Mouse (Mus musculus): ENCODE data around the gene BC049715. TPM values are rescaled to one million over a fixed set of nuclear protein-coding genes. Genes with fewer than 3 reads are reported as not detected.

BC049715 gene
- total RNA-seq, 2 experiments from 2014 or later, result 0.05 TPM; not detected in 1

Small RNAs within 50 kb of the gene (microRNA-seq; reads per million reads assigned to microRNA genes)
- not detected for gene Gm44364

Other genes starting within 250 kb of the BC049715 start
- gene Plbd1, start 165.7 kb upstream of the BC049715 start, total RNA-seq (2021), result 10 to 100 TPM; 15.1 to 20.8 TPM
- gene Gucy2c, start 45.9 kb upstream of the BC049715 start, total RNA-seq (2021), result not detected
- gene Hist4h4, start 23.2 kb upstream of the BC049715 start, total RNA-seq (2021), result 1 to 10 TPM; 3.7 to 4.9 TPM
- 10 to 100 TPM; 15.3 to 15.4 TPM for gene H2afj, start 19.4 kb upstream of the BC049715 start, total RNA-seq (2021)
- gene Wbp11, start 607 bp downstream of the BC049715 start, total RNA-seq (2021), result 10 to 100 TPM; 52.4 to 52.7 TPM
- gene Smco3, start 7.8 kb downstream of the BC049715 start, total RNA-seq (2021), result under 1 TPM; 0.21 to 0.28 TPM
- gene Art4, start 30.1 kb downstream of the BC049715 start, total RNA-seq (2021), result not detected
- 10 to 100 TPM; 51.3 to 68.0 TPM for gene Mgp, start 48.2 kb downstream of the BC049715 start, total RNA-seq (2021)
- not detected for gene Erp27, start 94.6 kb downstream of the BC049715 start, total RNA-seq (2021)
- not detected for gene Pde6h, start 96.2 kb downstream of the BC049715 start, total RNA-seq (2021)
- gene Arhgdib, start 114.3 kb downstream of the BC049715 start, total RNA-seq (2021), result 10 to 100 TPM in 1 of 2 experiments, 1 to 10 TPM in 1; 5.8 to 10.9 TPM

Data from gastrocnemius, adult 18-20 months (tissue).